Mouse (Mus musculus) urinary bladder, postnatal 14 days (tissue): ENCODE measurements at regions not wholly inside any gene's neighbourhood (a gene's known extent, or its start where the extent isn't known, plus 50 kb on each side); places are given as distances from the start of the nearest gene placed in this dataset.

Experiments used
- DNase-seq: peaks from one replicate; pipeline ENCODE4 v3.0.0; 2021; ENCODE audit warnings: low spot score

DNA sequence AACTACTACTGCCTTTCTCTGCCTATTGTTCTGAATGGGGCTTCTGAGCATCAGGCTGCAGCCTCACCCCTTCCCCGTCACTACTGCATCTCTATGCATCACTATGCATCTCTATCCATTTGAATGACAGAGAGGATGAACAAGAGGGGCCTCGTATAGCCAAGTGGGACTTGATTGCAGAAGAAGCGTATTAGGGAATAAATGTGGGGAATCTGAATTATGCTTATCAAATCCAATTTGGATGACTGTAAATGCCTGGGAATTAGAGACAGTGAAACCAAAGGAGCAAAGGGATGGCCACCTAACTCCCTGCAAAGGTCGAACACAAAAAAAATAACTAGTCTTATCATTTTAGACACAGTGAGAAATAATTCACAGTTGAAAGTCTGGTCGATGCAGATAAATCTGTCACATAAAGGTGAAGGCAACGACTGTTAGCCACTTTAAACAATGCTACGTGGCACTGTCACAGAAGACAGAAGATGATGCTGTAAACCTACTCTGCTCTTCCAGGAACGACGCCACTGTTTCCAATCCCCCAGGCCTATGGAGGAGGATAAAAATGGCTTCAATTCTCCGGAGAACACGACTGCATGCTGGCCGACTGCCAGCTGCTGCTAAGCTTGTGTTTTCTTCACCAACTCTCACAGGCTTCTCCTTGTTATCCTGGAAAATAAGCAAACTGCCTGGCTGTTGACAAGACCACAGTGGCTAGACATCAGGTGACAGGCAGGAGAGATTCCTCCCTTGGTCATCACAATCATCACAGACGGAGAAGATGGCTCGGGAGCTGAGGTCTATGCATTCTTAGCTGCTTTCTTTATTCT lies 213.6 kb upstream of the Akirin2 start:
- DNase-seq: no peak

DNA sequence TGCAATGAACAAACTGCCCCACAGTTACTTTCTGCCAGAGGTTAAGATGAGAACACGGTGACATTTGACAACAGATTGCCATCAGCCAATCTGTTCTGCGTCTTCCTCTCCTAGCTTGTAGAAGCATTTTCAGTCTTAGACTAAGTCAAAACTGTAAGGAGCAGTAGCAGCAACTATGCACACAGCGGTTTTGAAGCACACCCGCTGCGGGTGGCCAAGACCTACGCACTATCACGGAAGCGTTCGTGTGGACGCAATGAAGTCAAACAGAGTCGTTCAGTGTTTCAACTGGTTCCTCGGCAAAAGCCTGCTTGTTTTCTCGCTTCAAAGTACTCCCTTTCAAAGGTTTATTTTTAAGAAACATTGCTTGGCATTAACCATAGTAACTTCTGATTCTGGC lies 212.9 kb upstream of the Akirin2 start:
- no peak for DNase-seq

DNA sequence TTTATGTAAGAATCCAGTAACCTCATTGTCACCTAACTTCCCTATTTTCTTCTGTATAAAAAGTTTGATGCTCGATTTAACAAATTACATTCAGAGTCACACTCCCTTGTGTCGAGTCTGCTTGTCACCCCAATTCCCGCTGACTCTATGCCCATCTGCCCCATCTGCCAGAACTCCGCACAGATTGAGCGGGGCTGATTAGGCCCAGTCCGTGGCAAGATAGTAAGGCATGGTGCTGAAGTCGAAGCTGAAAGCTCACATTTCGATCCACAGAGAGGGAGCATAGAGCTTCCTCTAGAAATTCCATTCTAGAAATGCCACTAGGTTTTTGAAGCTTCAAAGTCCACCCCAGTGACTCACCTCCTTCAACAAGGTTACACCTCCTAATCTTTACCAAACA lies 210.7 kb upstream of the Akirin2 start:
- no peak for DNase-seq

DNA sequence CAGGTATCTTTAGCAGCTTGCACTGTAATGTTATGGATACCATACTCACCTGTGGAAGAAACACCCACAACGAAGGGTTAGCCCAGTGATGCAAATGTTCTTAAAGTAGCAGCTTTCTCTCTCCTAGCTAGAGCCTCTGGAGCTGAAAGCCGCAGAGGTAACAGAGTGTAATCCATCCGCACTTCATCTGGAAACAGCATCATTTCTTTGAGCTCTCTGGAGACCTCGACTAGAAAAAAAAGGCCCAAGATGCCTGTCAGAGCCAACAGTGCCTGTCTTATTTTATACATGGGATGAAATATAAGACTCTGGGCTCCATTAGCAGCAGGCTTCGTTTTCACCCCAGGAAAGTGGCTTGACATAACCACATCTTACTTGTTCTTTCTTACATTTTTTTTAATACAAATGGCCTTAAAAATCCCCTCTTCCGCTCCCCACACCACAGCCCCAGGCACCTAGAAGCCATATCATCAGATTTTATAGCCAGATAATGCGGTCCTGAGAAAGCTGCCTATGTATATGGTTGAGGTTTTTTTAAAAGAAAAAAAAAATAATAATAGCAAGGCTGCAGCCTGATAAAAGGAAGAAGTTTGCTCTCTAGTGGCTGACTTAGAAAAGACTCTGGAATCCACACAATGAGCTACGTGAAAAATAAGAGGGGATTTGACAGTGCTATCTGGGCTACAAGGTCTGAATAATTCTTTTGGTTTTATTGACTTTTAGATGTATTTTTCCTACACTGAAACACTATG lies 179.3 kb upstream of the Akirin2 start:
- DNase-seq: no peak

DNA sequence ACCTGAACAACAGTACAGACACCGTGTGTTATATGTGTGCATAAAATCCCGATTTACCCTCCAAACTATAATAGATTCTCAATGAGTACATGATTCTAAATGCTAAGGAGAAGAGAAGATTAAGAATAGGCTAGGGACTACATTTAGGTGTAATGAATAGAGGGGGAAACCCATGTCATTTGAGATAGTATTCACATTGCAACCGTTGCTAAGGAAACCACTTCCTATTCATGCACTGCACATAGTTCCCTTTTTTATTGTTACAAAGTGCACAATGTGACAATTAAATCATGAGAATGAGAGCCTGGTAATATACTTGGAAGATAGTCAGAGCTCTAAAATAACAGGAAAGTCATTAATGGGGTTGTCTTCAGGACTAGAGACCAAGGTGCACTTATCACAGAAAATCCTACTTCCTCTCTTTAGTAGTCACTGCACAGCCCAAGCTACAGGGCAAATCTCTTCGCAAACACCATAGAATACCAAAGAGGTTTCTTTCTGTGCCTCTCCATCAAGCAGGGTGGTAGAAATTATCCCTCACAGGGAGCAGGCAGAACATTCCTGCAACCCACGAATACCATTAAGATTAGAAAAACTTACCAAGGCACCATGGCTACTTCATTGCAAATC lies 164.3 kb upstream of the Akirin2 start:
- DNase-seq: no peak

DNA sequence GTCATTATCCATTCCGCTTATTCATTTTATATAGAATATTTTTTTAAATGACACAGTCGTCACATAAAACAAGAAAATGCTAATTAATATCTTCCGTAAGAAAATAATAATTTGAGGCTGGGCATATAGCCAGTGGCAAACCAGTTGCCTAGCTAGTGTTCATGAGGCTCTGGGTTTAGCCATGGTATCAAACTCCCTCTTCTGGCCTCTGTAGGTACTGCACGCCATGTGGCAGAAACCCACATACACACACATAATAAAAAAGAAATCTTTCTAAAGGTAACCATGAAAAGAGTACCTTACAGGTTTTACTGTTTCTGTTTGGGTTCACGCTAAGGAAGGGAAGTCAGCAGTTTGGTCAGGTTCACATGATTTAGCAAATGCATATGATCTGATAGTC lies 159.2 kb upstream of the Akirin2 start:
- DNase-seq: no peak

DNA sequence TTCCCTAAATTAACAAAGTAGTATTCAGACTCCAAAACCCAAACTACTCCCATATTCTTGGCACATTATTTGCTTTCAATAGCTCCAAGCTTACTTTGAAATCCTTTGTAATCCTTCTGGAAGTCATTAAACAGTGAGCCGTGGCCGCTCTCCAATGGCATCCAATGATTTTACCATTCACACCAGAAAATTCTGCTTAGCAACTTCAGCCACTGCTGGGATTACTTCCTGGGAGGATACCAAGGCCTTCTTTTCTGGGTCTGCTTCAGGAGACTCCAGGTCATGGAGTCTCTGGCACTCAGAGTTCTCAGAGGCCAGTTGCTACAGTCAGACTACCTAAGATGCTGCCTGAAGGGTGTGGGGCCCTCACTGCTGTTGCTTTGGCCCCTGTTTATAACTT lies 147.7 kb upstream of the Akirin2 start:
- no peak for DNase-seq

DNA sequence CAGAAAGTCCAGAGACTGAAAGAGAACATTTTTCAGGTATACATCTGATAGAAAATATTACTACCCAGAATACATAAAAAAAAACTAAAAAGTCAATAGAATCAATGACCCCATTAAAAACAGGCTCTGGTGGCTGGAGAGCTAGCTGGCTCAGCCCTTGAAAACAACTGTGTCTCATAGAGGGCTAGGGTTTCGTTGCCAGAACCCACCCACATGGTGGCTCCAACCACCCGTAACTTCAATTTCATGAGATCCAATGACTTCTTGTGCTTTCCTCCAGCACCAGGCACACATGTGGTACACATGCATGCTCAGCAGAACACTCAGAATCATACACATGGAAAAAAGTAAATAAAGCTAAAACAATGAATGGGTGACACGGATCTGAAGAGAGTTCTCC lies 143.6 kb upstream of the Akirin2 start:
- DNase-seq: no peak

DNA sequence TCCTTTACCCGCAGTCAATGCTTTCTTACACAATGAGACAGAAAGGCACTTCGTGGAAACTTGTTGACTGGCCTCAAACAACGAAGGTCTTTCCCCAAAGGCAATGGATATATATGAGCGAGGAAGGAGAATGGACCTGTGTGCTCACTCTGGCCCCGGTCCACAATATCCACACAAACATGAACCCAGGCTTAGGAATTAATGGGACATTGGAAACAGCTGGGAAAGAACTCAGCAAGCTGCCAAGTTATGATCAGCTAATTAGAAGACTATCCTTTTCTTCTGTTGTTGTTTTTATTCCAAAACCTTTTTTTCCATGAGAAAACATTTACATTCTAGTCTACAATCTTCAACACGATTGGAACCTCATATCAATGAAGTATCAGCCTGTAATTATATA lies 129.8 kb upstream of the Akirin2 start:
- no peak for DNase-seq

DNA sequence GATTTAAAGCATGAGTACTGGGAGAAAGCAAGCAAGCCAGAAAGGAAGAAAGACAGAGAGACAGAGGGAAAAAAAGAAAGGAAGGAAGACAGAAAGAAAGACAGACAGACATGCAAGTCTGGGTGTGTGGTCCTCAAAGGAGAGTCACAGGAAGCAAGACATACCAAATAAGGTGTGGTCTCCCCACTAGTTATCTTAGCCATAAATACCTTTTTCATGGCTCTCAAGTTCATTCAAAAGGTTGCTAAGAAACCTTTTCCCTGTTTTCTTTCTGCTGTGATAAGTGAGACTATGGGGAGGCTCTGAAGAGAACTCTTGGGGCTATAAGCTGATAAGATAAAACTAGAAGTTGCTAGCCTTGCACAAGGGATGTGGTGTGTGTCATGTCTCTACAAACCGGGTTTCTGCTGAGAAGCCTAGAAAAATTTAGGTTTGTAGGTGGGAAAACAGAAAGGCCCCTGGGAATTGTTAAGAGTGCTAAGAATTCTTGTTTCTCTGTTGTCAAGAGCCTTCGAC lies 126.5 kb upstream of the Akirin2 start:
- no peak for DNase-seq

DNA sequence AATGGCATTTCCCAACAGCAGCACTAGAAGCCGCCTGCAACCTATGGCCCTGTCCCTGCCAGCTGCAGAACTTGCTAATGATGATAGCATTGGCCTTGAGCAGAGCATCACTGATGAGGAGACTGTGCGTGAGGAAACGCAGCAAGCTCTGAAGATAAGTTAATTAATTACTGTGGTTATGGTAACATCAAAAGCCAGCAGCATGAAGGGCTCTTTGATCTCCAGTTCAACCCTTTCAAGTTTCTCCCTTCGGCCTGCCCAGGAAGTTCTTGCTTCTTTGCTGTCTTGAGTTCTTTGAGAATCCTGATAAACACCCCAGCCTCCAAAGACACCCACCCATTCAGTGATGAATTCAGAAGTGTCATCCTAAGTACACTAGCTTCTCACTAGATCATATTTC lies 121.7 kb upstream of the Akirin2 start:
- no peak for DNase-seq

DNA sequence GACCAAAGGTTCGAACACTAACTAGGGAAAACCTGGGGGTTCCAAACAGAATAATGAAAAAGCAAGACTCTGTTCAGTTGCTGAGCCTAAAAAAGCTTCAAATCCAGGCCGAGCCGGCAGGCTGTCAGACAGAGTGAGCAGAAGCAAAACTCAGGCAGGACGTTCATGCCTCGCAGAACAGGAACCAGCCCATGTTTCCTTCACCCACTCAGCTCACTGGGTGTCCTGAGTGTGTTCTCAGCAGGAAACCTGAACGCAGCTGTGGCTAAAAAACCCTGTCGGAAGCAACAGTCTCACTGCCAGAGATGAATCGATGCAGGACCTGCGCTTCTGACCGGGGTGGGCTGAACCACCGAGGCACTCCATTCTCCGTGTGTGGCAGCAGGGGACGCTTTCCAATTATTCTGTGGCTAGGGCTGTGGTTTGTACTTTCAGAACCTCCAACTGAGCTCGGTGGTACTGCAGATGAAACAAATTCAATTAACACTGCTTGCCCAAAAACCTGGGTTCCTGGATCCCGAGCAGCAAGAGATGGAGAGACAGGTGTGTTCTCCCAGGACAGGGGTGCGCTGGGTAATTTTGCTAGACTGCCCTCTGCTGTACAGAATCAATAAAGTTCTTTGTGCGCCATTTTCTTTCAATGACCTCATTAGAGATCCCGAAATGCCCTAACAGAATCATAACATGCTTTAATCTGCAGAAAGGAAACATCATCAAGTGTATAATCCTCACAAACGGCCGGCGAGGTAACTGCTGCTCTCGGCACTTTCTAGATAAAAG lies 121.1 kb upstream of the Akirin2 start:
- no peak for DNase-seq

DNA sequence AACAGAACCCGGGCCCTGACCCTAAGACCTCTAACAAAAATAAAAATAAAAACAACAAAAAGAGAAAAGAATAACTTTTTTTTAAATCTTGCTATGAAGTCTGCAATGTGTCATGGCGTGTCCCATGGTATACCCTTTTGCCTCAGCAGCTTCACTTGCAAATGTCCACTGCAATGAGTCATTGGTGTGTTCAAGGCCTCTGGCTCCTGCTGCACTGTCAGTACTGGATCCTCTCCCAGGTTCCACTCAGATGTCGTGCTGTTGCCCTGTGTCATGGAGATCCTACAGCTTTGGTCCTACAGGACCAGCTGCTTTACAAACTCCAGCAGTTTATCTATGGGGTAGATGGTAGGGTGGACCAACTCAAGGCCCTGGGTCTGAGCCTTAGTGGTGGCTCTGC lies 113.4 kb upstream of the Akirin2 start:
- DNase-seq: no peak

DNA sequence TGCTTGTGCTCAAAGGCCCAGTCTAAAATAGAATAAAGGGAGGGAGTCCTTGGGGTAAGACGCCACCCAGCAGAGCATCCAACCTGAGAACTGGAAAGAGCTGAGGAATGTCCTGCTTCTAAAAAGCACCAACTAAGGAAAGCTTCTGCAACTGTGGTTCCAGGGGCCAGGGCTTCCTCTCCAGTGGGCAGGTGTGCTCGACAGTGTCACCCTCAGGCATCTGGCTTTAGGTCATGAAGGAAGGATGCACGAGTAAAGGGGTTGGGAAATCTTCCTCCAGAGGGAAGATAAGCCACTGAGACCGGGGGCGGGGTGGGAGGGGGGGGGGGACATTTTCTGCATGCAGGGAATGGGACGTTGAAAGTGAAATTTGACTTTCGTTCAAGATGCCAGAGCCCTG lies 101.2 kb upstream of the Akirin2 start:
- DNase-seq: no peak

DNA sequence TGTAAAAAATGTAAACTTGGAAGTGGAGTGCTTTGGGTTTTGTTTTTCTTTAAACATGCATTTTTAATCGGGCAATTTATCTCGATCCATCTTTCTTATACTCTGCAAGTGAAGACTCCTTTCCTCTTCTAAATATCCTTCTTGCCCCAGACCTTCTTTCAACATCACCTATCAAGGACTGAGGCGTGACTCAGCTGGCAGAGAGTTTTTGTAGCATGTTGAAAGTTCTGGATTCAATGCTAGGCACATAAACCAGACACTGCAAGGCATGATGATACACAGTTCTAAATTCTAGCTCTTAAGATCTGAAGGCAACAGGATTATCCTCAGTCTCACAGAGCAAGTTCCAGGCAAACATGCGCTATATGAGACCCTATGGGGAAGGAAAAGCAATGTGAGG lies 88.1 kb upstream of the Akirin2 start:
- no peak for DNase-seq

DNA sequence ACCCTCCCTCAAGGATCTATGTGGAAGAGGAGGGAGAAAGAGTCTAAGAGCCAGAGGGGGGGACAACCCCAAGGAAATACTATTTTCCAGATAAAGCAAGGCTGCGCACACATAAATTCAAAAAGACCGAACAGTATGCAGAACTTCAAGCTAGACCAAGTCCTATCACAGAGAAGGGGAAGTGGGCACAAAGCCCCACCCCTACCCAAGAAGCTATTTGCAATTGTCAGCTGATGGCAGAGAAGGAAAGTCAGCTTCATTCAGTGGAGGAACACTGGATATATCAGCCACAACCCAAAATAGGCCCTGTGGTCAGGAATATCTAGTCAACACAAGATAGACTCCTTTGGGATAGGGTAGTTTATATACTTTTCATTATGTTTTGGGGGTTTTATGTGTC lies 84.9 kb upstream of the Akirin2 start:
- no peak for DNase-seq

DNA sequence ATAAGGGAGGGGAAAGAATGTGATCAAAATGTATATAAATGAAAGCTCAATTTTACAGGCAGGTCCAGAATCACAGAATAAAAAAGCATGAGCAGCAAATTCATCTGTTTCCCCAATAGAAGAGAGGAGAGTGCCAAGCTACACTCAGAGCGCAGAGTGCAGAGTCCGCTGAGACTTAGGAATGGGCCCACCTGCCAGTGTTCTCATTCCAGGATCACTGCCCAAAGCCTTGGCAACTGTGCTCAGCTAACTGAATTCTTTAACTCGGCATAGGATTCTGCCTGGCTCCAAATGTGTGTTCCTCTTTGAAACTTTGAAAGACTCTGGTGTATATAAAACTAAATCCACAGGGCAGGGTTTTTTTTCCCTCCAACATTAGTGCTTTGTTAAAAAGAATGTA lies 84.4 kb upstream of the Akirin2 start:
- no peak for DNase-seq

DNA sequence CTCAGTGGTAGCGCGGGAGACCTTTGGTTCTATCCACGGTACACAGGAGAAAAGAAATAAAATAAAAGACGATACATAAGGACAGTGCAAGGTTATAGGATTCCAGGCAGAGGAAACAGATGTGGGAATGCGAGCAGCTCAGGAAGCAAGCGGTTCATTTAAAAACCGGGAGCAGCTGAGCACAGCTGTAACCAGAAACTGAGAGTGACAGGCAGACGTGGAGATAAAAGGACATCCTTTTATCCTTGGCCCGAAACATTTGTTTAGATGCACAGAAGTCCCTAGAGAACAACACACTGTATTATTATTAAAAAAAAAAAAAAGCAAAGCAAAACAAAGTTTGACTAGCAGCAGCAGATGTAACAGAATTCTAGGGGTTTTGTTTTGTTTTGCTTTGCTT lies 82.6 kb upstream of the Akirin2 start:
- no peak for DNase-seq

DNA sequence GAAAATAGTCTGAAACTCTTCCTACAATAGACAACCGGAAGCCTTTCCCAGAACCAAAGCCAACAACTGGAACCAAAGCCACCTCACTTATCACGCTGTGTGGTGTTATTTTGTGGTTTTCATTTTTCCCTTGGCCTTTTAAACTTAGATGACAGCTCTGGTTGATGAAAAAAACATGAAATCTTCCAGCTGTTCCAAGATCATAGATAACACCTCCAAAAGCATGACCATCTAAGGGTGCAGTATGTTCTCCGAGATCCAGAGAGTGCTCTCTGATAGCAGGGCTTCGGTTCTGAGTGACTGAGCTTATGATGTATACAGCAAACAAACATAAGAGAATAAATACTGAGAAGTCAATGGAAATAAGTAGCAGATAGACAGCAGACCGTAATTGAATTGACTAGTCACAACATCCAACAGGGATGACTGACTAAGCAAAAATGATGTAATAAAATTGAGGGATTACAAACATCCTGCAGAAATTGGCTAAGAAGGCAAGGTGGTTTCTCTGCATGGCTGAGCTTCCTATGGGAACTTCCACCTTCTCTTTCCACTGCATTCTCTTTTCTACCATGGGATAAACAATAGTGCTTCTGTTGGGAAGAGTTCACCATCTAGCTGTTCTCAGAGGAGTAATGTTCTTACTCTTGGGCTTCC lies 74.8 kb upstream of the Akirin2 start:
- DNase-seq: no peak

DNA sequence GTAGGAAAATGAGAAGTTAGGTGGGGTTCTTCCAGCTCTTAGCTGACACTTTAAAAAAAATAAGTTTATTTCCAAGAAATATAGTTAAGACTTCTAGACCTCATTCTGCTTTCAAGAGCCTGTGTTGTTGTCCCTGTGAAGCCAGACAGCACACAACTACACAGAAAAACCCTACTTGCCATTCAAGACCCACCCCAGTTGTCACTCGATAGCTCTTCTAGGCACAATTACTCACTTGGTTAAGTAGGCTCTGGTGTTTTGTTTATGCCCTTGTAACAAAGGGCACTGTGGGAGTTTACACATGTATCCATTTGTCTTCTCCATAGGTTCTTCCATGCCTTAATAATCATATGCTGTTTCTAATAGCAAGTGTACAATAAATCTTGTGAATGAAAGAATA lies 66.5 kb upstream of the Akirin2 start:
- DNase-seq: no peak

DNA sequence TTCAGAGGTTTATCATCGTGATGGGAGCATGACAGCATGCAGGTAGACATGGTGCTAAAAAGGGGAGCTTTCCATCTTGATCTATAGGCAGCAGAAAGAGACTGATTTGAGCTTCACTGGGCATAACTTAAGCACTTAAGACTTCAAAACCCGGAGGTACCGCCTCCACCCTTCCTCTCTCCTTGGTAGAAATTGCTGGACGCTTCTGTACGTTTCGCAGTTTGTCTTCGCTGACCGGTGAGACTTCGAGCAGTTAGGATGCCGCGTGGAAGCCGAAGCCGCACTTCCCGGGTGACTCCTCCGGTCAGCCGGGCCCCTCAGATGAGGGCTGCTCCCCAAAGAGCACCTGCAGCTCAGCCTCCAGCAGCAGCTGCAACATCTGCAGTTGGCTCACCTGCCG lies 65.2 kb upstream of the Akirin2 start:
- DNase-seq: no peak
